Mouse (Mus musculus) lung, adult 2 months (tissue): ENCODE data around the gene Slc24a4.

ENCODE experiments used
- CTCF ChIP-seq: fragments of 200-500 bp; IDR thresholded peaks from 2 replicates; pipeline ENCODE4 v1.5.1; 2011; ENCODE audit warnings: mild to moderate bottlenecking, low read length, control low read depth; ENCODE audit not compliant: insufficient read depth
- POLR2A ChIP-seq: fragments of 200-500 bp; IDR thresholded peaks from 2 replicates; pipeline ENCODE4 v1.6.1; 2011; ENCODE audit warnings: low read depth, mild to moderate bottlenecking, control low read depth, low read length, borderline replicate concordance; ENCODE audit errors: extremely low read depth

- TF ChIP-seq CTCF (no peak), POLR2A (0 out of 2 replicates have a peak, but pooled peaks have one; percentile 10)
Observed at GRCm38 (mm10) chr12:102285318-102285717, 156.8 kb downstream of the Slc24a4 start.
